Mouse (Mus musculus) embryonic facial prominence, embryonic 12.5 days (tissue): Measurements from ENCODE around the gene Acaa1a. TPM values are rescaled to one million over a fixed set of nuclear protein-coding genes. Genes with fewer than 3 reads are reported as not detected.

Source experiments
- ATAC-seq: fragments of 200-750 bp; cut with Nextera tagmentation; 2 replicates; pipeline ENCODE4 v1.8.0; 2017; ENCODE audit not compliant: insufficient number of reproducible peaks, insufficient read depth, low FRiP score, low TSS enrichment
- H3K27ac ChIP-seq: fragments of 300-500 bp; sonication (generic); 2 replicates; pipeline ENCODE4 v1.5.1; 2016; ENCODE audit warnings: mild to moderate bottlenecking
- H3K27me3 ChIP-seq: fragments of 300-500 bp; sonication (generic); 2 replicates; pipeline ENCODE4 v1.6.1; 2016; ENCODE audit warnings: mild to moderate bottlenecking, moderate library complexity
- H3K36me3 ChIP-seq: fragments of 300-500 bp; sonication (generic); 2 replicates; pipeline ENCODE4 v1.6.1; 2016; ENCODE audit warnings: mild to moderate bottlenecking
- H3K4me1 ChIP-seq: fragments of 300-500 bp; sonication (generic); 2 replicates; pipeline ENCODE4 v1.6.1; 2016
- H3K4me2 ChIP-seq: fragments of 300-500 bp; sonication (generic); replicated peaks from 2 replicates; pipeline ENCODE4 v1.6.1; 2016; ENCODE audit warnings: mild to moderate bottlenecking, moderate library complexity
- H3K4me3 ChIP-seq: fragments of 300-500 bp; sonication (generic); 2 replicates; pipeline ENCODE4 v1.5.1; 2016; ENCODE audit warnings: mild to moderate bottlenecking
- H3K9ac ChIP-seq: fragments of 300-500 bp; sonication (generic); 2 replicates; pipeline ENCODE4 v1.6.1; 2016; ENCODE audit warnings: mild to moderate bottlenecking, moderate library complexity
- H3K9me3 ChIP-seq: fragments of 300-500 bp; sonication (generic); 2 replicates; pipeline ENCODE4 v1.6.1; 2016; ENCODE audit warnings: mild to moderate bottlenecking, moderate library complexity
- WGBS: fragments of 180-500 bp; shearing (Covaris S2); methylation state at CpG from one replicate; pipeline ENCODE4 v1.1.7; 2016; 5-methylcytosine and 5-hydroxymethylcytosine counted together
- polyA plus RNA-seq: library from polyadenylated mRNA; unstranded; fragments of >200 nt; fragmentation: Nextera tagmentation; extraction: Ambion mirVana; gene quantifications from 2 replicates; pipeline ENCODE4 v1.2.1, GENCODE M21; 2016

The Acaa1a gene
- polyA plus RNA-seq, 1 experiment from 2014 or later: 93.7 TPM

GRCm38 (mm10) chr9:119340212-119340580 is 720 bp downstream of the Acaa1a start:
- peak overlapping the region; percentile 92 for H3K27ac ChIP-seq
- peak overlapping the region; percentile 88 for H3K4me3 ChIP-seq
- peaks cover 5% of the 10 kb centered on the region; the same call in 1 of the 2 replicates for H3K27me3 ChIP-seq
- peak overlapping the region; percentile 57 for H3K9ac ChIP-seq
- 6% methylated on average over 8 of the region's 8 CpGs for WGBS
- peaks cover 20% of the 10 kb centered on the region for H3K4me1 ChIP-seq
- H3K4me2 ChIP-seq: peak overlapping the region; percentile 71
- no peak for ATAC-seq
- no peaks in the 10 kb centered on the region for H3K9me3 ChIP-seq
- peaks cover 21% of the 10 kb centered on the region for H3K36me3 ChIP-seq

GRCm38 (mm10) chr9:119340909-119341816 is 1.7 kb downstream of the Acaa1a start, which contains the start of gene Myd88:
TSS of gene Myd88 (minus strand) at chr9:119341411.
- Histone ChIP-seq H3K27ac (peak within 1 kb of the TSS; percentile 92), H3K9ac (peak within 1 kb of the TSS; percentile 88), H3K27me3 (peaks cover 5% of the 10 kb centered on the region; the same call in 1 of the 2 replicates), H3K4me2 (peak within 1 kb of the TSS; percentile 71), H3K9me3 (no peaks in the 10 kb centered on the region), H3K4me3 (peak within 1 kb of the TSS; percentile 88), H3K36me3 (peaks cover 30% of the 10 kb centered on the region), H3K4me1 (peaks cover 20% of the 10 kb centered on the region)
- under 1% methylated on average over 67 of the region's 68 CpGs for WGBS
- peak; percentile 99 for ATAC-seq

DNA sequence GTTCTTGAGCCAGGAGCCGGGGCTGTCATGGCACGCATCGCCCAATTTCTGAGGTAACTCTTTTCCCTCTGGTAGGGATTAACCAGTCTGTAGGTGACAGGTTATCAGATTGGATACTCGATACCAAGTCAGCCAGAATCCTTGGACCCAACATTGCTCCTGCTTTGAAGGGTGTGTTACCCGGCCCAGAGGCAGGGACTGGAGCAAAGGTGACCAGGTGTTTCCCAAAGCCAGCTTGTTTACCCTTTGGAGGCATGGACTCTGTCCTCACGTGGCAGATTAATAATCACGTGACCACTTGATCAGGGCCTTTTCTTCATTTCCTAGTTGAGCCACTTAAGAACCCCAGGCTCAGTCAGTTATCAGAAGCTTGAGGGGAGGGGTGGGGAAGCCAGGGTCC is 3.3 kb downstream of the Acaa1a start:
- Histone ChIP-seq H3K4me1 (peaks cover 20% of the 10 kb centered on the region), H3K9ac (no peak overlapping the region), H3K4me2 (peak overlapping the region; percentile 71), H3K27ac (no peak overlapping the region), H3K27me3 (peaks cover 5% of the 10 kb centered on the region; the same call in 1 of the 2 replicates), H3K9me3 (no peaks in the 10 kb centered on the region), H3K36me3 (peaks cover 46% of the 10 kb centered on the region), H3K4me3 (no peak overlapping the region)
- WGBS: 89% methylated on average over 7 of the region's 7 CpGs
- no peak for ATAC-seq

DNA sequence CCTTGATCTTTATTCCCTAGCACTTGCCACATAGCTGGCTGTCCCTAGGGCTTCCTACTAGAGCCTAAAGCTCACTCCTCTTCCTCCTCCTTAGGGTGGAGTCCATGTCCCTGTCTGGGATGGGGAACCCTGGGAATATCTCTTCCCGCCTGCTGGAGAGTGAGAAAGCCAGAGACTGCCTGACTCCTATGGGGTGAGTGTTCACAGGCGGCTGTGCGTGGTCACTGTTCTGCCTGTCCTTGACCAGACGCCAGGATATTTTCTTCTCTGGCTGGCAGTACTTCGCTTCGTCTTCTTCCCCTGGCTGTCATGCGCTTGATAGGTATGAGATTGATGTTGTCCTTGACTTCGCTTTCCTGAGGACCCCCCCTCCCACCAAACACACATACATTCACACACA is 6.9 kb downstream of the Acaa1a start:
- no peaks in the 10 kb centered on the region for H3K27me3 ChIP-seq
- H3K9ac ChIP-seq: no peak overlapping the region
- no peaks in the 10 kb centered on the region for H3K9me3 ChIP-seq
- H3K36me3 ChIP-seq: peaks cover 71% of the 10 kb centered on the region
- no peak for ATAC-seq
- no peak overlapping the region for H3K27ac ChIP-seq
- peaks cover 9% of the 10 kb centered on the region for H3K4me1 ChIP-seq
- no peak overlapping the region for H3K4me3 ChIP-seq
- H3K4me2 ChIP-seq: no peak overlapping the region
- WGBS: 89% methylated on average over 8 of the region's 8 CpGs

DNA sequence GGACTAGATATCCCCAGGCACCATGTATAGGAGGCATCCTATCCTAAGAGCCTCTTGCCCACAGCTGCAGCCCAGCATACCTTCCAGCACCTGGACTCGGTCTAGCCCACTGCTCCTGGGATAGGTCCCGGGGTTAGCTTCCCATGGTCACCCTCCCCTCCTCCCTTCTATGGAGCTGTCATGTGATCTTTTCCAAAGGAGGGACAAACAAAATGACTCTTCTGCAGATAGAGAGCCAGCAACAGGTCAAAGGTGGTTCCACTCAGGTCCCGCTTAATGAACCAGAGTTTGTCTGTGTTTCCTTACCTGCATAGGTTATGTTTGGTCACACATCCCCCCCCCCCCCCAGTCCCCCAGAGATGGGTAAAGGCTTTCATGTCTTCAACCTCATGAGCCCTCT is 11.1 kb downstream of the Acaa1a start:
- no peak for ATAC-seq

GRCm38 (mm10) chr9:119350947-119351705 is 11.7 kb downstream of the Acaa1a start:
- Histone ChIP-seq H3K9me3 (no peaks in the 10 kb centered on the region), H3K4me3 (no peak overlapping the region), H3K27me3 (no peaks in the 10 kb centered on the region), H3K4me1 (no peaks in the 10 kb centered on the region), H3K27ac (no peak overlapping the region), H3K36me3 (peaks cover 45% of the 10 kb centered on the region), H3K4me2 (no peak overlapping the region), H3K9ac (no peak overlapping the region)
- 82% methylated on average over 10 of the region's 10 CpGs for WGBS
- ATAC-seq: no peak

More for the DNA sequence above, 11.1 kb downstream of the Acaa1a start:
- Histone ChIP-seq H3K4me3 (no peak overlapping the region), H3K36me3 (peaks cover 51% of the 10 kb centered on the region), H3K9me3 (no peaks in the 10 kb centered on the region), H3K4me1 (no peaks in the 10 kb centered on the region), H3K4me2 (no peak overlapping the region), H3K27ac (no peak overlapping the region), H3K9ac (no peak overlapping the region), H3K27me3 (no peaks in the 10 kb centered on the region)
- 89% methylated on average over 3 of the region's 3 CpGs for WGBS

DNA sequence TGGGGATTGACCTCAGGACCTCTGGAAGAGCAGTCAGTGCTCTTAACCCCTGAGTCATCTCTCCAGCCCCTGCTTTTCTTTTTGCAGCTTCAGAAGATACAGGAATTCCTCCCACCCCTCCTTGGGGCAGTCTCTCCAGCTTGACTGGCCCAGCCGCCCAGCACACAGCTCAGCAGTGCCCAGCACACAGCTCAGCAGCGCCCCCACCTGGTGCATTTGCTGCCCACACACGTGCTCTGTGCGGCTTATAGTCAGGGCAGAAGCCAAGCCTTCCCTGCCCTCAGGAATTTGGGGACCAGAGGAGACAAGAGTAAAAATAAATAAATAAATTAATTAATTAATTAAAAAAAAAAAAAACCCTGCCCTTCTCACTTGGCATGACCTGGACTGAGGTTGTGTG is 12.6 kb downstream of the Acaa1a start:
- H3K27ac ChIP-seq: no peak overlapping the region
- 32% methylated on average over 4 of the region's 4 CpGs for WGBS
- H3K36me3 ChIP-seq: peaks cover 36% of the 10 kb centered on the region
- no peak overlapping the region for H3K4me3 ChIP-seq
- no peak overlapping the region for H3K4me2 ChIP-seq
- H3K4me1 ChIP-seq: no peaks in the 10 kb centered on the region
- H3K9me3 ChIP-seq: no peaks in the 10 kb centered on the region
- no peak for ATAC-seq
- H3K27me3 ChIP-seq: no peaks in the 10 kb centered on the region
- no peak overlapping the region for H3K9ac ChIP-seq

GRCm38 (mm10) chr9:119353926-119354325 is 14.4 kb downstream of the Acaa1a start:
- H3K9ac ChIP-seq: no peak overlapping the region
- H3K27me3 ChIP-seq: no peaks in the 10 kb centered on the region
- no peak overlapping the region for H3K4me2 ChIP-seq
- 76% methylated on average over 6 of the region's 6 CpGs for WGBS
- no peaks in the 10 kb centered on the region for H3K9me3 ChIP-seq
- ATAC-seq: no peak
- H3K27ac ChIP-seq: no peak overlapping the region
- H3K4me1 ChIP-seq: no peaks in the 10 kb centered on the region
- no peak overlapping the region for H3K4me3 ChIP-seq
- H3K36me3 ChIP-seq: peaks cover 19% of the 10 kb centered on the region

- no peak for ATAC-seq
- WGBS: 70% methylated on average over 6 of the region's 6 CpGs
- no peaks in the 10 kb centered on the region for H3K9me3 ChIP-seq
Measured at GRCm38 (mm10) chr9:119355943-119356342, 16.5 kb downstream of the Acaa1a start.

GRCm38 (mm10) chr9:119357331-119358057 is 18.0 kb downstream of the Acaa1a start, which contains the start of gene Xylb:
TSS of gene Xylb (plus strand) at chr9:119357381.
- Histone ChIP-seq H3K4me1 (no peaks in the 10 kb centered on the region), H3K4me2 (peak within 1 kb of the TSS; percentile 90), H3K9me3 (no peaks in the 10 kb centered on the region), H3K4me3 (peak within 1 kb of the TSS; percentile 62), H3K27me3 (no peaks in the 10 kb centered on the region), H3K27ac (no peak within 1 kb of the TSS), H3K9ac (peak within 1 kb of the TSS; percentile 79), H3K36me3 (no peaks in the 10 kb centered on the region)
- 3% methylated on average over 64 of the region's 65 CpGs for WGBS
- ATAC-seq: peak; percentile 79

More at GRCm38 (mm10) chr9:119355943-119356342, 16.5 kb downstream of the Acaa1a start:
- Histone ChIP-seq H3K9ac (no peak overlapping the region), H3K27me3 (no peaks in the 10 kb centered on the region), H3K4me1 (no peaks in the 10 kb centered on the region), H3K4me3 (no peak overlapping the region), H3K27ac (no peak overlapping the region), H3K4me2 (no peak overlapping the region), H3K36me3 (peaks cover 8% of the 10 kb centered on the region)

DNA sequence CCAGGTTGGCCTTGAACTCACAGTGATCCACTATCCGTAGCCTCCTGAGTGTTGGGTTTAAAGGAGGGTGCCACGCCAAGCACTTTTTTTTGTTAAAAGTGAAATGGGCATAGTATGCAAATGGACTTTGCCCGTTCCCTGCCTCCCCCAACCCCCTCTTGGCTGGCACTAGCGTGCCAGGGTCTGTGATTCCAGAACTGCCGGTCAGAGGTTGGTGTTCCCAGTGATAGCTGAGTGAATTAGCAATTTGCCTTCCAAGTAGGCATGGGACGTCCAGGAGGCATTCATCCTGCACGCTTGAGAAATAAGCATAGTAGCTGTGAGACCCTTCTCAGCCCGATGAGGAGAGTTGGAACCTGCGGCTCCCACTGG is 18.6 kb downstream of the Acaa1a start:
- no peaks in the 10 kb centered on the region for H3K36me3 ChIP-seq
- ATAC-seq: no peak
- H3K9ac ChIP-seq: peak overlapping the region; percentile 79
- H3K4me2 ChIP-seq: peak overlapping the region; percentile 90
- 45% methylated on average over 9 of the region's 9 CpGs for WGBS
- H3K9me3 ChIP-seq: no peaks in the 10 kb centered on the region
- no peaks in the 10 kb centered on the region for H3K27me3 ChIP-seq
- H3K4me1 ChIP-seq: no peaks in the 10 kb centered on the region
- H3K4me3 ChIP-seq: peak overlapping the region; percentile 62
- H3K27ac ChIP-seq: no peak overlapping the region
